Mouse (Mus musculus) frontal cortex, adult (tissue): Measurements from ENCODE around the gene Siglece.
"Not testable (repeated sequence)": the region's sequence is repeated elsewhere in the genome, so short reads cannot be mapped to it uniquely, and the experiment has no call there.

Experiments used
- ATAC-seq: cut with Nextera tagmentation; 2 replicates; pipeline ENCODE4 v1.9.2; 2017; ENCODE audit warnings: mild to moderate bottlenecking, moderate library complexity, mixed read lengths; ENCODE audit not compliant: low TSS enrichment

The Siglece gene

GRCm38 (mm10) chr7:43660002-43660401 is at the start of gene Siglece:
TSS of gene Siglece (minus strand) at chr7:43660161.
- ATAC-seq, result no peak

GRCm38 (mm10) chr7:43690118-43690517 is 30.2 kb upstream of the Siglece start, which contains the start of gene Klk14:
TSS of gene Klk14 (plus strand) at chr7:43690418.
- no peak for ATAC-seq

GRCm38 (mm10) chr7:43685088-43685487 is 25.1 kb upstream of the Siglece start:
- no peak for ATAC-seq

DNA sequence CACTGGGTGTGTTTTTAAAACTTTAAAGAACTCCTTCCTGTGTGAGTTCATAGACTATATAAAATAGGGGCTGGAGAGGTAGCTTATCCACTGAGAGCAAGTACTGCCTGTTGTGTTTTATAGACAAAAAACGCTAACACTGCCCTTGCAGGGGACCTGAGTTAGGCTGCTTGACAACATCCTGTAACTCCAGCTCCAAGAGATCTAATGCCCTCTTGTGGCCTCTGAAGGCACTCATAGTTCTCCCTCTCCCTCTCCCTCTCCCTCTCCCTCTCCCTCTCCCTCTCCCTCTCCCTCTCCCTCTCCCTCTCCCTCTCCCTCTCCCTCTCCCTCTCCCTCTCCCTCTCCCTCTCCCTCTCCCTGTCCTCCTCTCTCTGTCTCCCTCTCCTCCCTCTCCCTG is 22.6 kb upstream of the Siglece start:
- ATAC-seq, result not testable (repeated sequence)

- ATAC-seq, result peak; percentile 82
Measured at GRCm38 (mm10) chr7:43680960-43681359, 21.0 kb upstream of the Siglece start.

- peak; percentile 69; the same call in 1 of the 2 replicates for ATAC-seq
Measured at GRCm38 (mm10) chr7:43678517-43678916, 18.6 kb upstream of the Siglece start.

DNA sequence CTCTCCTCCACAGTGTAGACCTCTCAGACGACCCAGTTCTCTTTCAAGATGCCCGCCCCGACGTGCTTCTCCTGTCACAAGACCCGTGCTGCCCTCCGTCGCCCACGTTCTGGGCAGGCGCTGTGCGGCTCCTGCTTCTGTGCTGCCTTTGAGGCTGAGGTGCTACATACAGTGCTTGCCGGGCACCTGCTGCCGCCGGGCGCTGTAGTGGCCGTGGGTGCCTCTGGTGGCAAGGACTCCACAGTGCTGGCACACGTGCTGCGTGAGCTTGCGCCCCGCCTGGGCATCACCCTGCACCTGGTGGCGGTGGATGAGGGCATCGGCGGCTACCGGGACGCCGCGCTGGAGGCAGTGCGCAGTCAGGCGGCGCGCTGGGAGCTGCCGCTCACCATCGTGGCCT is 15.1 kb upstream of the Siglece start:
- no peak for ATAC-seq

DNA sequence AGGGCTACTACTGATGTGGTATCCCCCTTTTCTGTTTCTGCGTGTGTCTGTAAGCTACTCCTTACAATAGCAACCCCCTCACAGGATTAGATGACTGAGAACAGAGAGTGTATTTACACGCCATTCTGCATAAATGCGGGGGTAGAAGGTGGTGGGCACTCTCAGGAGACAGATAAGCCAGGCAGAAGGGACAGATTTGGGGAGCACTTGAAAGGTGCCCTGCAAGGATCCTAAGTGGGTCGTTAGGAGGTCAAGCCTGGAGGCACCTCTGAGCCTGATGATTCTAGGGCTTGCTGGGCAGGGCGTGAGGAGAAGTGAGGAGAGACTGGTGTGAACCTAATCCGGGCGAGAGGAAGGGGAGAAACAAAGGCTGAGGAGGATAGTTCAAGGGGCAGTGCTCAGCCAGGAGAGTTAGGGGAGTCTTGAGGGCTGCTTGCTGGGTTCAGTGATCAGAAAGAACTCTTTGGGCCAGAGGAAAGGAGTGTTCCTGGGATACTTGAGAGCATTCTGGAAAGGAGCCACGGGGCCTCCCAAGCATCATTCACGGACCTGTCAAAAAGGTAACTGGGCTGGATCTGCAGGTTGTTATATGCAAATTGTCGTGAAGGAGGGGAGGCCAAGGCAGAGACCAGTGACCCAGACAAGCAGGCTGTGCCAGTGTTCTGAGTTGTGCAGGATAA is 12.8 kb upstream of the Siglece start:
- ATAC-seq, result no peak

GRCm38 (mm10) chr7:43671809-43672580 is 12.0 kb upstream of the Siglece start, which contains the start of gene Ctu1:
TSS of gene Ctu1 (plus strand) at chr7:43672016.
- peak; percentile 99 for ATAC-seq

- ATAC-seq, result no peak; the same call in 1 of the 2 replicates
Measured at GRCm38 (mm10) chr7:43671064-43671808, 11.3 kb upstream of the Siglece start.

DNA sequence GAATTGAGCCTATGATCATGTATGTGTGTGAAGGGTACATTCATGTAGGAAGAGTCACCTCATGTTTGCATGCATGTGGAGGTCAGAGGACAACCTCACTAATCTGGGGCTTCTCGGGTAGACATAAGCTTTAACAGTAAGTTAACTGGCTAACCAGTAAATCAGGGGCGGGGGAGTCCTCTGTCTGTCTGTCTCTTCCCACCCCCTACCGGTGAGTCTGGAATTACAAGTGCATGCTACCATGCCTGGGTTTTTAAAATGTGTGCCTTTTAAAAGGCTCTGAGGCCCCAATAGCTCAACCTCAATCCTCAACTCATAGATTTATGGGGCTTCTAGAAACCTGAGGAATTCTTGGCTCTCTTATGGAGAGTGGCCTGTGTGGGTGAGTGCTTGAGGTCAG is 8.6 kb upstream of the Siglece start:
- no peak for ATAC-seq

- not testable (repeated sequence) for ATAC-seq
Measured at GRCm38 (mm10) chr7:43667221-43667620, 7.3 kb upstream of the Siglece start.

- ATAC-seq, result no peak
Measured at GRCm38 (mm10) chr7:43662804-43663203, 2.8 kb upstream of the Siglece start.

DNA sequence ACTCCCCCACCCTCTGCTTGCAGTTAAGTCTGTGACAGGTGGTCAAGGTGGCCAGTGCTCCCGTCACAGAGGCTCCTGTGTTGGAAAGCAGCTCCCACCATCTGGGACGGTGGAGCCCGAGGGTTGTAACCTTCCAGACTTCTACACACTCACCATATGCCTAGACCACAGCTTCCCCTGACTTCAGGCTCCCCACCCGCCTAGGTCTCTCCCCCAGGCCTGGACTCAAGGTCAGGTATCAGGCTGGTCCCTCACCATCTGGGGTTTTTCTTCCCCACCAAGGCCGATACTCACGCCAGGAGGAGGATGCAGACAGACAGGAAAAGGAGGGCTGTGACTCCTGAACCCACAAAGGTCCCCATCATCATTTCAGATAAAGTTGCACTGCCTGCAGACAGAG is 3.7 kb downstream of the Siglece start:
- no peak for ATAC-seq

- no peak for ATAC-seq
Measured at GRCm38 (mm10) chr7:43654519-43654918, 5.4 kb downstream of the Siglece start.

- no peak for ATAC-seq
Measured at GRCm38 (mm10) chr7:43652683-43653082, 7.3 kb downstream of the Siglece start.

GRCm38 (mm10) chr7:43643046-43643652 is 16.8 kb downstream of the Siglece start:
- ATAC-seq, result no peak

- no peak for ATAC-seq
Measured at GRCm38 (mm10) chr7:43642587-43642986, 17.4 kb downstream of the Siglece start.

DNA sequence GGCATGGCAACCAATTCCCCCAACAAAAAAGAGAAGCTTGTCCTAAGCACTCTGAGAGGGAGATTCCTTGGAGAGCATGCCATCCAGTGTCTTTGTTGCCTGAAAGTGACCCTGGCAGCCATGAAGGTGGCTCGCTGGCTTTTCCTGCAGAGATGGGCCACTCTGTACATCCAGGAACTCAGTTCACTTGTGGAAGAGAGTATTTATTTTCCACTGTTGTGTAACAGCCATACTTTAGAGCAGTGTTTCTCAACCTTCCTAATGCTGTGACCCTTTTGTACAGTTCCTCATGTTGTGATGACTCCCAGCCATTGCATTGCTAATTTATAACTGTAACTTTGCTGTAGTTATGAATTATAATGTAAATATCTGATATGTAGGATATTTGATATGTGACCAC is 22.8 kb downstream of the Siglece start:
- ATAC-seq, result no peak

GRCm38 (mm10) chr7:43636194-43636593 is 23.8 kb downstream of the Siglece start:
- ATAC-seq, result no peak

GRCm38 (mm10) chr7:43634500-43634899 is 25.5 kb downstream of the Siglece start, which contains the start of gene Ceacam18:
TSS of gene Ceacam18 (plus strand) at chr7:43634707.
- ATAC-seq, result no peak

GRCm38 (mm10) chr7:43633940-43634339 is 26.0 kb downstream of the Siglece start:
- ATAC-seq, result no peak
